Mouse (Mus musculus): ENCODE data around the gene Sass6.

GRCm38 (mm10) chr3:116599705-116600104 is 4.9 kb downstream of the Sass6 start:
- TF ChIP-seq POLR2A (IDR thresholded peaks at IDR 0.05; ENCODE audit: borderline replicate concordance, low read depth, low read length) (no peak), CTCF (IDR thresholded peaks at IDR 0.05; ENCODE audit: low read depth, low read length) (no peak)

Data from bone marrow macrophage, adult 2 months (primary cell).